Mouse (Mus musculus) MEL-GATA-1-ER (cell line): ENCODE data around the gene Apba3.

Experiments used
- DNase-seq: peaks from one replicate; pipeline ENCODE4 v3.0.0-alpha.2; 2012; ENCODE audit warnings: low read depth; ENCODE audit errors: extremely low read depth

Apba3 gene

DNA sequence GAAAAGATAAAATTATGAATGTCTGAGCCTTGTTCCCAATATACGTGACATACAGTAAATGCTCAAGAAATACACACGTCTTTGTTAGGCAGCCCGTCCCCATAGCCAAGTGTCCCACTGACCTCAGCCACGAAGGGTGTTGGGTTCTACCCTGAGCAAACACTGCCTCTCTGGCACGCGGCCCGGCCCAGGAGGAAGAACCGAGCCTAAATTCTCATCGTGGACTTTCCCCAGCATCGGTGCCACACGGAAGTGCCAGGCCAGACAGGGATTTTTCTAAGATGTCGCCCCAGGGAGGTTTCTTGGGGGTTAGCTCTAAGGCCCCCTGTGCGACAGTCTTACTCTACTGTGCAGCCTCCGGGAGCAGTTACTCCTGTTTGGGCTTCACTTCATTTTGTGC, 23.1 kb downstream of the Apba3 start:
- no peak for DNase-seq

DNA sequence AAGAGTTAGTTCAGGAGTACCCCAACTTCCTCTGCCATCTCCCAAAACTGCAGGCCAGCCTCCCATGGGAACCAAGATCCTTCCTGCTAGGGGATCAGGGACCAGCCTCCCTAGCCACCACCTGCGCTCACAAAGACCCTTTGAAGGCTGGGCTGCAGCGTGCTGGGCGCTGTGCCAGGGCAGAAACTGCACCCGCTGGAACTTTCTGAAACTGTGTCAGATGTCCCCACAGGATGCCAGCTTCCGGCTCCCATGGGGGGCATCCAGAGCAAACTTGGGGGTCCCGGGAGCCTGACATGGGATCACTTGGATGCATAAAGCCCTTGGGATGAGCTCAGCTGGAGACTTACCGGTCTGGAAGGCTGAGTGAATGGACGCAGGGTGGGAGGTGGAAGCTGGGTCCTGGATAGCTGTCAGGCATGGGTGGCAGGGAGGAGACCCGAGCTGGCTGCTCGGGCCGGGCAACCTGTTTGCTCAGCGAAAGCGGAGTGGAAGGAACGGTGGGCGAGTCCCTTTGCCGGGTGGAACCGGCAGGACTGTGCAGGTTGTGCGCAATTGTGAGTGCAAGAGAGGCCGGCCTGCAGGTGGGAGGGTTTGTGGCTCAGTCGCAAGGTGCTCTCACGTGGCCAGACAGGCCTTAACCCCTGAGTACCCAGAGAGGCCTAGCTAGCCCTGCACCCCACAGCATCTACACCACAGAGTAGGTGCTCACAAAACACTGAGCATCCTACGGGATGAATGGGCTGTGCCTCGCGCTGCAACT, 24.1 kb downstream of the Apba3 start:
- DNase-seq, result no peak

GRCm38 (mm10) chr10:81291511-81292104, 24.8 kb downstream of the Apba3 start, which contains the start of gene Tjp3:
TSS of gene Tjp3 (minus strand) at chr10:81291581.
- DNase-seq, result no peak

GRCm38 (mm10) chr10:81292554-81293333, 26.0 kb downstream of the Apba3 start, which contains the start of gene Pip5k1c:
TSS of gene Pip5k1c (plus strand) at chr10:81292963.
- peak; percentile 97 for DNase-seq

DNA sequence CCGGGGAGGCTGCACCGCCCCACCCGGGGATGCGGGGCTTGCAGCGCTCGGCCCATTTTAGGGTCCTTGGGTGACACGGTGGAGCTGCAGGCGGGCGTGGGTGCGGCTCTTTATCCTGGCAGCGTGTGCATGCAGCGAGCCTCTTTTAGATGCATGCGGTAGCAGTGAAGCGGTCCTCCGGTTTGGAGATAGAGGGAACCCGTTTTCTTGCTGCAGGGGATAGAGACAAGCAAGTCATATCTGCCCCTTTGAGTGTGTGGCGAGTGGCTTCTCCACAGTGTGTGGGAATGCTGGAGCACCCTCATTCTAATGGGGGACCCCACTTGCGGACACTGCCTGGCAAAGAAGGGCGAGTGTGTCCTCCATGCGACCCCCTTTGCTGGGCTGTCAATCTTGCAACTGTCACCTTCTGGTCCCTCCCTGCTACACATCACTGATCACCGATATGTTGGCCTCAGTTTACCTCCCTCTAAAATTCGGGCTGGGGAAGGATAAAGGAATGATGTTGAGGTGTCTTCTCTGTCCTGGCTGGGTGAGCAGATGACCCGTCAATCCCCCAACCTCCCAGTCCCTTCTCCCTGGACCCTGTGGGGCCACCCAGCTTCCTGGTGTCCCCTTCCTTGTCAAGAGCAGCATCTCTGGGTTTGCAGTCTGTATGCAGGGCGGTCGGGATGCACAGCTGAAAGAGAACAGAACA, 26.7 kb downstream of the Apba3 start:
- DNase-seq, result no peak

DNA sequence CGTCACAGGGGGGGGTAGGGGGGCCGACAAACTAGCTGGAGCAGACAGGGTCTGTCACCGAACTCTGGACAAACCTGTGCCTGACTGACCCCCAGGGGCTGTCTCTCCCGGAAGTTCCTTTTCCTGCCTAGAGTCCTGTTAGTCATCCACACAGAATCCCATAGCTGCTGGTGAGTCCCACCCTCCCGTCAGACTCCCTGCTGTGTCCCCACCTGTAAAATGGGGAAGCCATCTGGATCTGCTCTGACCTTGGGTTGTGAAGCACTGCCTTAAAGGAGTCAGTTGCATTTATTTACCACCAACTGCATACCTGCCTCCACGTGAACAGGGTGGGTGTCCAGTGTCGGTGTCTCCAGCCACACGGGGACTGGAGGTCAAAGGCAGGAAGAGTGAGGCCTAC, 27.7 kb downstream of the Apba3 start:
- DNase-seq, result no peak

GRCm38 (mm10) chr10:81295185-81295584, 28.4 kb downstream of the Apba3 start:
- DNase-seq, result no peak

- no peak for DNase-seq
Measured at GRCm38 (mm10) chr10:81297246-81297645, 30.5 kb downstream of the Apba3 start.

DNA sequence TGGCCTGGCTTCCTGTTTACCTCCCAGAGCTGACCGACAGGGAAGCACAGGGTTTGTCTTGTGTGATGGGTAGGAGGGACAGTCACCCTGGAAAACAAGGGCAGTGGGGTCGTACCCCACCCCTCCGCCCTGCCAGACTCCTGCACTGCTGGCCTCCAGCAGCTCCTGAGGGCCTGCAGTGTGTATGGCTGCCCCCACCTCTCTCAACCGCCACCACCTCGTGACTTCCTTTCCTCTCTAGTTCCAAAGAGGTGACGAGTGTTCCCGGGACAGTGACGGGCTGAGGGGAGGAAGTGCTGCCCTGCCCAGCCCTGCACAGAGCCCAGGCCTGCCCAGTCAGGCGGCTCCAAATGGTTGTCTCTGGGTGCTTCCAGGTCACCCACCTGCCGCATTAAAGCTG, 31.1 kb downstream of the Apba3 start:
- no peak for DNase-seq

DNA sequence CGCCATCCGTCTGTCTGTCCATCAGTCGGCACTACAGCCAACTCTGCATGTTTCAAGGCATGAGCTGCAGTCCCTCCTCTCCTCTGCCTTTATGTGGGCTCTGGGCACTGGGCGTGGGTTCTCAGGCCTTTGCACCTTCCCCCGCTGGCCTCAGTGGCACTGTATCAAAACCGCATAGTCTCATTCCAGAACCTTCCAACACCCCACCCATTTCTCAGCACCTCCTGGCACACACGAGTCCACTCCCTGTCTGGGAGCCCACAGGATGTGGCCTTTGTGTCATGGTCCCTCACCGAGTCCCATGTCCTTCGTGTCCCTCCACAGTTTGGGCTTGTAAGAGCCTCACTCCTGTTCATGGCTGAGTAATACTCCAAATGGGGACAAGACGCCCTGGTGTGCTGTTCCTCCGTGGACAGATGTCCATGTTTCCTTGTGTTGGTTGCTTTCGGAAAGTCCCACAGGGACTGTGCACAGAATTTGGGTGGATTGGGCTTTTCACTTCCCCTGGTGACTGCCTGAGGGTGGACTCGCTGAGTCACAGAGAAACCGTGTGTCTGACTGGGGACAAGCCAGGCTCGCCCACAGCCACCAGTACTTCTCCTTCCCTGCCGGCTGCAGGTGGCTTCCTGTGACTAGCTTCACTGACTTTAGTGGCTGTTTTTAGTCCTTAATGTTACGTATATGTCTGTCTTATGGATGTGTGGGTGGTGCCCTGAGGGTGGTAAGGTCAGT, 31.8 kb downstream of the Apba3 start:
- no peak for DNase-seq

- no peak for DNase-seq
Measured at GRCm38 (mm10) chr10:81299585-81300351, 33.0 kb downstream of the Apba3 start.

DNA sequence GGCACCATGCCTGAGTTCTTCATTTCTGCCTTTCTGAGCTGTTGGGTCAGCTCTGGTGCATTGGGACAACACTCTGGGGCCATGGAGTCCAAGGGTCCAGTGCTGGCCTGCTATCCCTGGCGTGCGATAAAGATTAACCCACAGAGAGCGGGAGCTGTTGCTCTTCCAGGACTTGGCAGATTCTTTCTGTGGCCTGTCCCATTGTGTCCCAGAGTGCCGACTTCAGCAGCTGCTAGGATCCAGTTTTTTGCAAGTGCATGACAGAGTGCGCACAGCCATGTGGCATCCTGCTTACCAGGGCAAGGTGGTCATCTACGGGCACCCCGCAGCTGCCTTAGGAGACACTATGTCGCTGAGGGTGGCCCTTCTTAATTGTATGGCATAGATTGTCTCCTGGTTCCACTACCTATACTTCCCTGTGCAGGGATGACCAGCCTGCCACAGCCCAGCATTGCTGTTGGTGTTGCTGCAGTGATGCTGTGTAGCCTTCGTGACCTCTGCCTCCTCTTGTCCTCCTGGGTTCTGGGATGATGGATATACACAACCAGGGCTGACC, 33.7 kb downstream of the Apba3 start:
- DNase-seq, result no peak

DNA sequence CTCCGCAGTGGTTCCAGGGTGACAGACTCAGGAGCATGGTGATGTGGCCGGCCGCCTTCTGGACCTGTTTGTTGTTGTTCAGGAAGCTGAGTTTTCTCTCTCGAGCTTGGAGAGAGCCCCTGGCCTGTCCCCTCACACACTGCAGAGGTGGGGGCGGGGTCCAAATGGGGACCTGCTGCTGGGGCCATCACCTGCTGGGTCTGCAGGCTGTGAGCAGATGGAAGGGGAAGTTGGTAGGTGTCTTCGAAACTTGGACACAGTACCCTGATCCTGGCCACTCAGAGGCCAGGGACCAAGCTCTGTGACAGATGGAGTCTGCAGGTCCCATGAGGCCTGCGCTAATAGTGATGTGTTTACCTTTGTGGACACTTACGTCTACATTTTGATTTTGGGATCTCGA, 34.6 kb downstream of the Apba3 start:
- DNase-seq, result no peak

DNA sequence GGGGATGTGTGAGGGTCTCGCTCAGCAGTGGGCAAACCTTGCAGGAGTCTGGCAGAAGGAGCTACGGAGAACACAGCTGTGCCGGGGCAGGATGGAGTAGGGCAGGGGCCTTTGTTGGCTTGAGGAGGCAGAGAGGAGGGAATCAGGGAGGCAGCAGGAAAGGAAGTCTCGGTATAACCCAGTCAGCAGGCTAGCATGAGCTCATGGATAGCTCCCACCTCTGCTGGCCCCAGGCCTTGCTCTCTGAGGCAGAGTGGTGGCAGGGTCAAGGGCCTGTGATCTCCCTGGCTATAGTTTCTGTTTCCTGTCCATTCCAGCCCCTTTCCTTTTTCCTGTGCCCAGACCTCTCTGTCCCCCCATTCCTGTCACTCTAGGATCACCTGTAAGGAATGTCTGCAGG, 35.5 kb downstream of the Apba3 start:
- DNase-seq, result no peak

DNA sequence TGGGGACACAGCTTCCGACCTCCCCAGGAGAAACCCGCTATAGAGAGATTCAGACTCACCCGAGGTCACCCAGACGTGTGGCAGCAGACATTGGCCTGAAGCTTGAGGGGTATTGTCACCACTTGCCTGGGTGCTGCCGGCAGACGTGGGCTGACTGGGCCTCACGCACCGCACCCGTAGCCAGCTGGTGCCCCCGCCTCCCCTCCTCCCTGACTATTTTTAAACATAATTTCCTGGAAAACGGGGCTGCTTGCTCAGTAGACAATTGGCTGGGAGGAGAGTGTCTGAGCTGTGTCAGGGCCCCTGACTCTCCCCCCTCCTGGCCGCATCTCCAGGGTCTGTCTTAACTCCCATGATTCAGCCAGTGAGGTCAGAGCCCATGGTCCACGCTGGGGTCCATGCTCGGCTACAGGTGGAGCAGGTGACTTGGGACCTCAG, 36.0 kb downstream of the Apba3 start:
- no peak for DNase-seq

- no peak for DNase-seq
Measured at GRCm38 (mm10) chr10:81303258-81303657, 36.5 kb downstream of the Apba3 start.

- DNase-seq, result no peak
Measured at GRCm38 (mm10) chr10:81303761-81304160, 37.0 kb downstream of the Apba3 start.

- no peak for DNase-seq
Measured at GRCm38 (mm10) chr10:81304597-81305238, 38.0 kb downstream of the Apba3 start.

- DNase-seq, result no peak
Measured at GRCm38 (mm10) chr10:81305663-81306062, 38.9 kb downstream of the Apba3 start.
